Mouse (Mus musculus): ENCODE measurements around the gene Gm9774.

Gene Gm9774

GRCm38 (mm10) chr3:92429323-92429722 is at the start of gene Gm9774:
TSS of gene Gm9774 (minus strand) at chr3:92429423.
- DNase-seq (ENCODE audit: low spot score), result no peak

- DNase-seq (ENCODE audit: low spot score), result no peak
Observed at GRCm38 (mm10) chr3:92470111-92470510, 40.9 kb upstream of the Gm9774 start.

GRCm38 (mm10) chr3:92467424-92467823 is 38.2 kb upstream of the Gm9774 start:
- no peak for DNase-seq (ENCODE audit: low spot score)

GRCm38 (mm10) chr3:92466576-92466975 is 37.4 kb upstream of the Gm9774 start:
- DNase-seq (ENCODE audit: low spot score), result no peak

GRCm38 (mm10) chr3:92458620-92459019 is 29.4 kb upstream of the Gm9774 start, which contains the start of gene Sprr3:
TSS of gene Sprr3 (minus strand) at chr3:92458720.
- no peak for DNase-seq (ENCODE audit: low spot score)

- DNase-seq (ENCODE audit: low spot score), result no peak
Observed at GRCm38 (mm10) chr3:92455151-92455550, 25.9 kb upstream of the Gm9774 start.

- DNase-seq (ENCODE audit: low spot score), result no peak
Observed at GRCm38 (mm10) chr3:92440177-92440576, 11.0 kb upstream of the Gm9774 start.

- no peak for DNase-seq (ENCODE audit: low spot score)
Observed at GRCm38 (mm10) chr3:92438689-92439088, 9.5 kb upstream of the Gm9774 start, which contains the start of gene Sprr1b. TSS of gene Sprr1b (minus strand) at chr3:92438789.

- no peak for DNase-seq (ENCODE audit: low spot score)
Observed at GRCm38 (mm10) chr3:92432282-92432681, 3.1 kb upstream of the Gm9774 start, which contains the start of gene Sprr2k. TSS of gene Sprr2k (plus strand) at chr3:92432582.

GRCm38 (mm10) chr3:92417782-92418181 is 11.4 kb downstream of the Gm9774 start, which contains the start of gene Sprr2j-ps:
TSS of gene Sprr2j-ps (plus strand) at chr3:92418082.
- DNase-seq (ENCODE audit: low spot score), result no peak

GRCm38 (mm10) chr3:92407691-92408090 is 21.5 kb downstream of the Gm9774 start, which contains the start of gene Sprr2i:
TSS of gene Sprr2i (plus strand) at chr3:92407991.
- no peak for DNase-seq (ENCODE audit: low spot score)

- DNase-seq (ENCODE audit: low spot score), result no peak
Observed at GRCm38 (mm10) chr3:92394301-92394700, 34.9 kb downstream of the Gm9774 start.

- no peak for DNase-seq (ENCODE audit: low spot score)
Observed at GRCm38 (mm10) chr3:92385385-92385784, 43.8 kb downstream of the Gm9774 start, which contains the start of gene Sprr2h. TSS of gene Sprr2h (plus strand) at chr3:92385685.

Measured in ovary, postnatal 36 days (tissue).